Mouse (Mus musculus): ENCODE data around the gene Ascl1.
A peak's percentile ranks its signal among the peaks of the same experiment; 100 is the strongest.

Ascl1 gene

DNA sequence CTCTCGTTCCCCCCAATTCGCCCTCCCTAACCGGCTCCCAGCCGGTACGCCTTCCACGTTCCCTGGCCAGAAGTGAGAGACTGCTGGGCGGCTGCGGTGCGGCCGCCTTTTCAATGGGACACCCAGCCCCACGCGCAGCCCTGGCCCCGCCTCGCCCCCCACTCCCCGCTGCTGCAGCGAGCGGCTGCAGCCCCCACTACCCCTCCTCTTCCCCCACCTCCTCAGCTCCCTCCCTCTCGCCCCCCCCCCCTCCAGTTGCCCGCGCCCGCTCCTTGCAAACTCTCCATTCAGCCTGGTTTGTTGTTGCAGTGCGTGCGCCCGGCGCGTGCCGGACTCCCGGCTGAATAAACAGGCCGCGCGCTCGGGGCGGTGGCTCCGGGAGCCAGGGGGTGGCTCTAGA is at the start of gene Ascl1:
Gene Ascl1, minus strand, starts transcription at position 85 of the 400 bp plus-strand sequence.
- DNase-seq (ENCODE audit: low spot score in 2 of 2) = no peak

DNA sequence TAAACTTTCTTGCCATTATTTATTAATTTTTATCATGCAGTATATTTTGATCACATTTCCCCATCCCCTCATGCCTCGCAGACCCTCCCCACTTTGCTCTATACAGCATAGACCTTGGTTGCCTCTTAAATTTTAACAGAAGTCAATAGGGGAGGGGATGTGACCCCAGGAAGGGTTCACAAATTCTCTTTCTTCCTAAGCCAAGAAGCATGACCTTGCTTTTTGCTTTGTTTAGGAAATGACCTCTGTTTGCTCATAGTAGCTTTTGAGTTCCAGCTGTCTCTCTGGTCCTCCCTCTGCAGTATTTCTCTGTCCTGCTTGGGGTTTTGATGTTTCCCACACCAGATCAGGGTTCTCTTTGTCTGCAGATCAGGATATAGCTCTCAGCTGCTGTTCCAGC is 40.7 kb upstream of the Ascl1 start:
- DNase-seq (ENCODE audit: low spot score in 2 of 2) = no peak

DNA sequence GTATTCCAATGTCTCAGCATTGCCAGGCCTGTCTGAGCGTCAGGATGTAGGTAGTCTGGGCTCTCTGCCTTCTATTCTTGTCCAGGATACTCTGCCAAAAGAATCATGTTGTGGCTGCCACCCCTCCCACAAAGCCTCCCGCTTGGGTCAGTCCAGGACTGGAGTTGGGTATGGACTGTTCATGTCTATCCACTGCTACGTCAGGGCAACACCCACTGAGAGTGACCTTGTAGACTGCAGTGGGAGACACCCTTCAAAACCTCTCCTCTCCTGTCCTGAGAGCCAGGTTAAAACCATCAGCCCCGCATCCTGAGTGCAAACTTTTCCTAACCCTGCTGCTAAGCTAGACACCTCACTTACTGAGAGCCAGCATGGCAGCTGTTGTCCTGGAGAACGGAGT is 28.2 kb upstream of the Ascl1 start, which contains the start of gene Pah:
Gene Pah, plus strand, starts transcription at position 150 of the 400 bp plus-strand sequence.
- DNase-seq (ENCODE audit: low spot score in 2 of 2) = no peak

DNA sequence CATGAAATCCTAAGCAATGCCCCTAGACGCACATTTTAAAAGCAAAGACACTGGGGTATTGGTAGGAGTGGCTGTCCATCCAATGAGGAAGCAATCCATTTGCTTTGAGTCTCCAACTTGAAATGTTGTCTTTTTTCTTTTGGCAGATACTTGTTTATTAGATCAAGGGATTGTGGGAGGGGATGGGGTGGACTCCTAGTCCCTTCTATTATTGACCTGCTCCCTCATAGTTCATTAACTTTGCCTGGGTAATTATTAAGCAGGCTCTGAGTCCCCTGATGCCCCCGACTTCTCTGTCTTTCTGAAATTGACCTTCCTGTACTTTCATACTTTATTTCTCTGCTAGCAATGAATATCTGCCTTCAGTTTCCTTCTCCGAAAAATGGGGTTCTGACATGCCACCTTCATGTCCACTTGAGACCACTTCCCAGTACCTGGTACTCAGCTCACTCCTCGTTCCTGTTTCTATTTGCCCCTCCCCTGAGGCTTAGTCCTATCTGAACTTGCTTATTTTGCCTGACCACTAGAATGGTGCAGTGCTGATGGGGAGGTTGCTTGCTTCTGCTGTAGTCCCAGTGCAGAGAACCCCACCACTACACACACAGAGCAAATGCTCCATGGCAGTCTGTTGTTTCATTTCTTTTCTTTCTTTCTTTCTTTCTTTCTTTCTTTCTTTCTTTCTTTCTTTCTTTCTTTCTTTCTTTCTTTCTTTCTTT is 27.1 kb upstream of the Ascl1 start:
- DNase-seq (ENCODE audit: low spot score in 2 of 2) = no peak

DNA sequence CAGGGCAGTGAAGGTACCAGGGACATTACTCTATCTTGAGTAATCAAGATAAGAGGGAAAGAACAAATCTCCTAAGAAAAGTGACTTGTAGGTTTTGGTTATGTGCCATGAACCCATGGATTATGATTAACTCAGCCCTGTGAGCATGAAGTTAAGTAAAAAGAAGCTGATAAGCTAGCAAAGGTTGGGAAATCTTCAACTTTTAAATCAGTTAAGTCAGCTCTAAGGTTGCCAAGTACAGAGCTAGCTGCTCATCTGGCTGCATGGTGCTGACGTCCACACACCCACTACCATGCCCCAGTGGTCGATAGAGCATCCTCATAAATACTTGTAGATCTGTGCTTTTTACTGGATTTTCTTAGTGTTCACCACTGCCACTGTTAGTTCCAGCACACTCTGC is 25.1 kb upstream of the Ascl1 start:
- DNase-seq (ENCODE audit: low spot score in 2 of 2) = no peak

DNA sequence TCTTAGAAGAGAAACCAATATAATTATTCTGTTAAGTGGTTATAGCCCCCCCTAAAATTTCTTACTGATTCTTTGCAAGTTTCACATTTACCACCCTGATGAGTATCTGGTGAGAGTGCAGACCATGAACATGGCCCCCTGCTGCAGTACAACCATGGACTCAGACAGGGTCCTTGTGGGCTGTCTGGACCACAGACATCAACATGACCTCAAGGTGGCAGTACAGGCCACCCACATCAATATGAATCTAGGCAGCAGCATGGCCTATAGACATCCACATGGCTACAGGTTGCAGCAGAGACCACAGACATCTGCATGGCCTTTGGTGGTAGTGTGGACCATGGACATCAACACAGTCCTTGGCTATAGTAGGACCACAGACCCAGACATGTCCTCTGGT is 19.6 kb upstream of the Ascl1 start:
- no peak for DNase-seq (ENCODE audit: low spot score in 2 of 2)

DNA sequence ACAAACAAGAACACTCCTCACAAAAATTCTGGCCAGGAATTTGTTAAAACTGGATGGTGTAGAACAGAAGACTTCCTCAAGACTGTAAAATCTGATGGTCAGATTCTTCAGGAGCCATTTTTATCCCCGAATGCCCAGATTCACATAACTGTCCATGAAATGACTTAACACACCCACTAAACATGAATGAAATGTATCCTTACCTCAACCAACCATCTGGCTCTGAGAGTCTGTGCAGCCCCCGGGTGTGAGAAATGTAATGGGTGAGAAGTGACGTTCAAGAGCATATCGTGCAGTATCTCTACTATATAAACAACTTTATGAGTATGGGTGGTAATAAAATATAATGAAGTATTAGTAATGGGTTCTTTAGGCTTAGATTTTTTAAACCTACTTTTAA is 15.1 kb upstream of the Ascl1 start:
- no peak for DNase-seq (ENCODE audit: low spot score in 2 of 2)

DNA sequence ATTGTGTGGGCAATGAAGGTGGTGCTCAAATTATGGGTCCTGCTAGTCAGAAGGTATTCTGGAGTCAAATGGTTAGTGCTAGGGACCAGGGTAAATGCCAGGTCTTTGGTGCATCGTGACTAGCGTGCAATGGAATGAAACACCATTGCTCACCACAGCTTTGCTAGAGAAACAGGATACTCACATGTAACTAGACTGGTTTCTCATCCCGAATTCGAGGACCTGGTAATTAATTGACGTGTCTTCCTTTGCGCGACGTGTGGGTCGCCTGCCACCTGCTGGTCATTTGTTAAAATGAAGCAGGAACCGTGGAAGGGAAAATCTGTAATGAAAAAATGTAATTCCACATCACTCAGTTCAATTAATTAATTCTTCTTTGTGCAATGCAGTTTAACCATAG is 10.5 kb upstream of the Ascl1 start:
- DNase-seq (ENCODE audit: low spot score in 2 of 2) = no peak

DNA sequence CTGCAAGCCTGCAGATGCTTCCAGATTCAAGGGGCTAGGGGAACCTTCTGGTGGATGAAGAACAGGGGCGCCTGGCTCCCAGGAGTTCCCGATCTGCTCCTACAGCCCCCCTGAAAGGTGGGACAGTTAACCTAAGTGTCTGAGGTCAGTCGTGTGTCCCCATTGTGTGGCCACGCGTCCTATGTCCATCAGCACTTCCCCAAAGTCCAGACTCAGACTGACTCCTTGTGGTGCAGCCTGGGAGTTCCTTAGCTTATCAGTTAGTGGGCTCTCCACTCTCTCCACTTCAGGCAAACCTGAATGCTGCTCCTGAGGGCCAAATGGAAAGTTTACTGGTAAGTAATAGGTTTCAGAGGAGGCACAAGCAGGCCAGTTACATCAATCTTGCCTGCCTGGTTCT is 8.8 kb upstream of the Ascl1 start:
- no peak for DNase-seq (ENCODE audit: low spot score in 2 of 2)

DNA sequence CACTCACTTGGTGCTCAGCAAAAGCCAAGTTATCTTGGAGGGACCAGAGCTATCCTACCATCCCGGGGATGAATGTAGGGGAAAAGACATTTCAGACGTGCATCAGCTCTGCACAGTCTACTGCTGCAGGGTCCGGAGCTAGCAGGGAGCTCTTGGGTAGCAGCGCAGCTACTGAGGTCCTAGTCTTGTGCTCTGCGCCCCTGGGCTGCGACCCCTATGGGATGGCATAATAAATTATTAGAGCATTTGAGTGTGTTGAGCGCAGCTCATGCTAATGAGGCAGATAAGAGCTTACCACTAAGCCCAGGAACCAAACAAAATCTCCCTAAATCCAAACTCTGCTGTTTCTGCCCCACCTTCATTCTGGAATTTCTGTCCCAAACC is 8.2 kb upstream of the Ascl1 start:
- no peak for DNase-seq (ENCODE audit: low spot score in 2 of 2)

DNA sequence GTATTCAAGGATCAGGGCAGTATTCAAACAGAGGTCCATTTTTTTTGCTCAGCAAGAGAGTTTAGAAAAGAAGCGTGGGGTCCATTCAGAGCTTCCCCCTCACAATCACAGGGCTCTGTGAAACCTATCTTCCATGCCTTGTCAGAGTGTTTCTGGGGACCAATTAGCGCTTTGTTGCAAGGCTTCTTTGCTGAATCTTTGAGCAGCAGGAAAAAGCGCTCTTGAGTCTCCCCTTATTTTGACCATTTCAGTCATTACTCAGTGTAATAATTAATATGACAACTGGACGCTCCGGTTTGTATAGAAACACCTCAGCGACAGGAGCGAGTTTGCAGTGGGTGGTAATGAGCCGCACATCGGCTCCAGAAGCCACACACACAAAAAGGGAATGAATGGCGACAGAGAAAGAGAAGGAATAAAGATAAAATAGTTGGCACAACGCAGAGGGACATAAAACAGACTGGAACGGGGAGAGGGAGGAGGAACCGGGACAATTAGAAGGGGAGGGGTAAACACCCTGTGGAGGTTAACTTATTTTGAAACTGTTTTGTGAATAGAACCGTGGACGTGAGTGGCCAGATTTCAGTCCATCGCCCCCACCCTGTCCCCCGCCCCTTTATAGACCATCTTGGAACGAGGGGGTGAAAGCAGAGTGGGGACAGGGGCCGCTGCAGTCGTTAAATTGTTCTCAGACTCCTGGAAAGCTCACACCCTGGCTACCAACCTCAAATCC is 7.6 kb upstream of the Ascl1 start:
- DNase-seq (ENCODE audit: low spot score in 2 of 2) = no peak

DNA sequence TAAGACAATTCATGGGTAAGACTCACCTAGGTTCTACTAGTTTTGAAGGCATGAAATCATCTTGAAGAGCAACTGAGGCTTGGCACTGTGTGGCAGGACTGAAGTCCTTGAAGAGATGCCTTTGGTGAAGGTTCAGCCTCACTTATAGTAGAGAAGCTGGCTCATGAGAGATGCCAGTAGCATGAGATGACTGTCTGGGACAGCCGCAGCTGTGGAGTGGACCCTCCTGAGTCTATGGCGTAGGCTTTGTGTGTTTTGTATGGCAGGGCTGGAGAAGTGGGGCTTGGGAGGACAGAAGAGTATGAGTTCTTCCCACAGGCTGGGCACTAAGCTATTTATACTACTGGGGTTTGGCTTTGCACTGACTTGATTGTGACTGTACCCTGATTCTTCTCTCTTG is 3.6 kb upstream of the Ascl1 start:
- DNase-seq (ENCODE audit: low spot score in 2 of 2) = no peak

DNA sequence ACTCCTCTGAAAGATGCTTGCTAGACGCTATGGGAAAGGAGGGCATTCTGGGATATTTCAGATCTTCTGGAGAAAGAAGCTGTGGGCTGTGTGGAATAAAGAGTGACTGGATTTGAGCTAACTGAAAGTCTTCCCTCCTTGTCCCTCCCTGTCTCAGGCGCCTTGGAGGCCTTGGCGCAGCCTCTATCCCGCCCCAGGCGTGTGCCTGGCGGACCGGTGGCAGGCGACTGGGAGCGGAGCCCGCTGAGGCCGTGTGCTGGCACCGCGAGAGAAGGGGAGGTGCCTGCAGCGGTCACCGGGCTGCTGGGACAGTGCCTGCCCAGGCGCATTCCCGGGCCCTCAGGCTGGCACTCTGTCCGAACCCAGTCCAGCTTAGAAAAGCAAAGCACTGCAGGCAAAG is 1.1 kb upstream of the Ascl1 start:
- no peak for DNase-seq (ENCODE audit: low spot score in 2 of 2)

DNA sequence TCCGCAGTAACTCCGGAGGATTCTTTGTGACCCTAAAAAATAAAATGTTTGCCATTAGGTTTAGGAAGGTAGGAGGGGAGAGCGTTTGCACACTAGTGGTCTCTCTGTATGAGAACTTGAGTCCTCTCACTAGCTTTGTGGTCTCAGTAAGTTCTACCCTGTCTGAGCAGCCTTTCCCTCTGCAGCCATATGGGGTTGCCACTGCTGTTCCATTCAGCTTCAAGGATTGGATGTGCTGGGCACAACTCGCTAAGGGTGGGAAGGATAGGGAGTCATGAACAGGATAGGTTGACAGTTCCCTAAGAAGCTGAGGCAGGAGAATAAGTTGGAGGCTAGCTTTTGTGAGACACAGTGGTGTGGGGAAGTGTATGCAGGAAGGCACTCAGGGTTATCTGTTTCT is 716 bp upstream of the Ascl1 start:
- no peak for DNase-seq (ENCODE audit: low spot score in 2 of 2)

DNA sequence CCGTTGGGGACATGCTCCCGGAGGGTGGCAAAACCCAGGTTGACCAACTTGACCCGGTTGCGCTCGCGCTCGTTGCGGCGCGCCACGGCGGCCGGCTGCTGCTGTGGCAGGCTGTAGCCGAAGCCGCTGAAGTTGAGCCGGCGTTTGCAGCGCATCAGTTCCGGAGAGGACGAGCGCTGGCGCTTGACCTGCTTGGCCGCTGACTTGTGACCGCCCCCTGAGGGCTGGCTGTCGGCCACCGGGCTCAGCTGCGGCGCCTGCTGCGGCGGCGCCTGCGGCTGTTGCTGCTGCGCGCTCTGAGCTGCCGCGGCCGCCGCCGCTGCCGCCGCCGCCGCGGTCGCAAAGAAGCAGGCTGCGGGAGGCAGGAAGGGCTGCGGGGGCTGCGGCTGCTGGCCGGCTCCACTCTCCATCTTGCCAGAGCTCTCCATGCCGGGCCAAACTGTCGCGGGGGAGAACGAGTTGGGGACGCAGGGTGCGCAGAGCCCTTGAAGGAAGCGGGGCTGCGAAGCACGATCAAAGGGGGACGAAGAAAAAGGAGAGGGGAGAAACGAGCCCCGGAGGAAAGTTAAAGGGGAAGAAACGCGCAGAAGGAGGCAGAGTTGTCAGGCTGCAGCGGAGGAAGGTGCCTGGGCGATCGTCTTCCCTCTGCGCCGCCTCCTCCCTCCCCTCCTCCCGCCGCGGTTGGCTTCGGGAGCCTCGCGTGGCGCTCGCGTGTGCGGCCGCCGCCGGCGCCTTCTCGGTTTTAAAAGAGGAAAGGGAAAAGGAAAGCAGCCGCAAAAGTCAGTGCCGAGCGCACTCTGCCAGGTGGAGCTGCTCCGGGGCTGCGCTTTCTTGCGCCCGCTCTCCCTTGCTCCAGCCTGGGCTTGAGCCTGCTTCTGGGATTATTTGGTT is 554 bp downstream of the Ascl1 start:
- DNase-seq (ENCODE audit: low spot score in 2 of 2) = no peak

DNA sequence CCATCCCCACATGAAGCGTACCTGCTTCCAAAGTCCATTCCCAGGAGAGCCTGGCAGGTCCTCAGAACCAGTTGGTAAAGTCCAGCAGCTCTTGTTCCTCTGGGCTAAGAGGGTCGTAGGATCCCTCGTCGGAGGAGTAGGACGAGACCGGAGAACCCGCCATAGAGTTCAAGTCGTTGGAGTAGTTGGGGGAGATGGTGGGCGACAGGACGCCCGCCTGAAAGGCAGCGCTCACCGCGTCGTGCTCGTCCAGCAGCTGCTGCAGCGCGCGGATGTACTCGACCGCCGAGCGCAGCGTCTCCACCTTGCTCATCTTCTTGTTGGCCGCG is 1.2 kb downstream of the Ascl1 start:
- no peak for DNase-seq (ENCODE audit: low spot score in 2 of 2)

DNA sequence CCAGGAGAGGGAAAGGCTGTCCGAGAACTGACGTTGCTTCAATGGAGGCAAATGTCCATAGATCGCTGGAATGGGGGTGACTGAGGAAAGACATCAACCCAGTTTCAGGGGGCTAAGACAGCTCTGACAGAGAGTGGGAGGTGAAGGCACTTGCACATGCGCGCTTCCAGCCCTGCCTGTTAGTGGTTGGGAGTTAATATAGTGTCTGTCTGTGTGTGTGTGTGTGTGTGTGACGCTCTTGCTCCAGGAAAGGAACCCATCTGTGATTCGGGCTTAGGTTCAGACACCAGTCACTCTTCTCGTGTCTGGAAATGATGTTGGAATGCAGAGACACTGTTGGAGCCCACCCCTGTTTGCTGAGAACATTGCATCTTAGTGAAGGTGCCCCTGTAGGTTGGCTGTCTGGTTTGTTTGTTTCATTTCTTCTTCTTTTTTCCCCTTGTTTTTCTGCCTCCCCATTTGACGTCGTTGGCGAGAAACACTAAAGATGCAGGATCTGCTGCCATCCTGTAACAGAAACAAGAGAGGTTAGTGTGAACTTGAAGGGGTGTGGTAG is 1.9 kb downstream of the Ascl1 start:
- peak in 1 of 2 experiments; percentile 34 for DNase-seq (ENCODE audit: low spot score in 2 of 2)

DNA sequence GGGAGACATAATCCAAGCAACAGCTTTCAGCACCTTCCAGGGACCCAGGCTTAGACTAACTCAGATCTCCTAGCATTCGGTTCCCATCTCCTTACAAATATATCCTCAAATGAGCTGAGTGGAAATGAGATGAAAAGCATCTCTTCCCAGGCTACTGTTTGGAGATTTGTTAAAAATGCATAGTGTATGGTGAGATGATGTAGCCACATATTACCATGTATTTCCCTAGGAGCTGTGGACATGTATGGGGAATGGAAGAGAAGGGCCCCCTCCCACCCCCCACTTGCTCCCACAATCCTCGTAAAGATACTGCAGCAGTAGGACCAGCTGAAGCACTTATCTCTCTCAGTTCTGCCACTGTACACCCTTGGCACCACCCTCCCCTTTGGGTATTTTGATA is 3.1 kb downstream of the Ascl1 start:
- DNase-seq (ENCODE audit: low spot score in 2 of 2) = no peak

DNA sequence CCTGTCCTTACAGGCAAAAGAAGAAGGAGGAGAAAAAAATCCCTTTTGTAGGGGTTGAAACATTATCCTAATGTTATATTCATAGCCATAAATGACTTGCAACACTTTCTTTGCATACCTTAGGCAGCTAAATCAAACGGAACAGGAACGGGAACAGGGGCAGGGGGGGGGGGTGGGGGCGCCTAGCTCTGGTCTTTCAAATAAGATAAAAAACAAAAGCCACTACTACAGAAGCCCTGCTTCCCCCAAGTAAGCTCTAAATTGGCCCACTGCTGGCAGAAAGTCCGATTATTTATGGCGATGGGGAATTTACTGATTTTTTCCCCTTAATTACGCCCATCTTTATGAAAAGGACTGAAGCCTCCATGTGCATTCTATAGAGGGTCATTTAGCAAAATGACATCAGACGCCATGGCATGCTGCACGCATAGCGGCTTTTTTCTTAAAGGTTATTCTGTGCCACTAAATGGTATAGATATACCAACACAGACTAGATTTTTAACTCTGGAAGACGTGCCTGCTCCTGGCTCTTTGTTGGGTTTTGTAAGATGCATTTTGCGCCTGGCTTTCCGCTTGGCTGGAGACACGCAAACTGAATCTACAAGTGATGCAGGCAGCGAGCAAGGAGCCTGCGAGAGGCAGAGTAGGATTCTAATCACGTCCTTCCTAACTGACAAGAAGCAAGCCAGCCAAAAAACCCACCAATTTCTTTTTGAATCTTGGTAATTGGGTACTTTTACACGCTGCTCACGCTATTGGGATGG is 4.0 kb downstream of the Ascl1 start:
- no peak for DNase-seq (ENCODE audit: low spot score in 2 of 2)

DNA sequence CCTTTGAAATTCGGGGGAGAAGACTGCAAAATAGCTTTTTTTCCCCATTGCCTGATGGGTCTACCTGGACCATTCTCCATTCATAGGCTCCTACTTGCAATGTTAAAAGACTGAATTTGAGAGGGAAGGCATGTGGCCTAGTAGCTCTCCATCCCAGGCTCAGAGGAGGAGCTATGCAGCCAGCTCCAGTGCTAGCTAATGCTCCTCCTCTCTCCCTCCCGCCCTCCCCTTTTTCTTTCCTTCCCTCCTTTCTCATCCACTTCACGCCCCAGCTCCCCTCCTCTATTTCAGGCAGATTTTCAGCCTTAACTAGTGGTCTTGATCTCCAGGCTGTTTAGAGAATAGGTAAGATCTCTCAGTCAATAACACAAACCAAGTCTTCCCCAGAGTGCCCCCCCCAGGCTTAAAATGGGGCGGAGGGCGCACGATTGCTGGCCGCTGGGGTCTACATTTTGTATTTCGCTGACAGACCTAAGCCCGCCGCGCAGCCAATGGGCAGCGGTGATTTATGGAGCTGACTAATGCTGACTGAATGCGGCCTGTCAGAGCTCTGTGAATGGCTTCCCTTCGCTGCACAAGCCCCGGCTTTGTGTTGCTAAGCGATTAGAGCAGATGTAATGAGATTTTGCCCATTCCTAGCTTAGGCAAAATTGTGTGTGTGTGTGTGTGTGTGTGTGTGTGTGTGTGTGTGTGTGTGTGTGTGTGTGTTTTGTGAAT is 4.9 kb downstream of the Ascl1 start:
- DNase-seq (ENCODE audit: low spot score in 2 of 2) = no peak

Measured in spleen, postnatal 4 days (tissue).